Mouse (Mus musculus): ENCODE data around the gene Opn1mw. TPM values are rescaled to one million over a fixed set of nuclear protein-coding genes. Genes with fewer than 3 reads are reported as not detected.
A peak's percentile ranks its signal among the peaks of the same experiment; 100 is the strongest.
"Not testable (repeated sequence)": the region's sequence is repeated elsewhere in the genome, so short reads cannot be mapped to it uniquely, and the experiment has no call there.

Opn1mw gene
- not detected for total RNA-seq (2022)

DNA sequence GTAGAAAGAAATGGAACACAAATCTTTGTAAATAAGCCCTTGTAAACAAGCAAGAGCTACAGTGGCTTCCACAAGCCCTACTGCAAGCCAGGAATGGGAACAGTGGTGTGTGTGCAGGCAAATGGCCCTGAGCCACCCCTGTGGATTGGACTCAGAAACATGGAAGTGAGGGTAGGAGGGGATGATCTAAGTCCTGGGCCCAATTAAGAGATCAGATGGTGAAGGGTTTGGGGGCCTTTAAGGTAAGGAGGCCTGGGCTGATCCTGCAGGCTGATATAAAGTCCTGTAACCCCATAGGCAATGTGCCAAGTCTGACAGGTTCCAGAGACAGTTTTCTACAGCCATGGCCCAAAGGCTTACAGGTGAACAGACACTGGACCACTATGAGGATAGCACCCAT, at the start of gene Opn1mw:
Gene Opn1mw, plus strand, starts transcription at position 301 of the 400 bp plus-strand sequence.
- no peak for DNase-seq

DNA sequence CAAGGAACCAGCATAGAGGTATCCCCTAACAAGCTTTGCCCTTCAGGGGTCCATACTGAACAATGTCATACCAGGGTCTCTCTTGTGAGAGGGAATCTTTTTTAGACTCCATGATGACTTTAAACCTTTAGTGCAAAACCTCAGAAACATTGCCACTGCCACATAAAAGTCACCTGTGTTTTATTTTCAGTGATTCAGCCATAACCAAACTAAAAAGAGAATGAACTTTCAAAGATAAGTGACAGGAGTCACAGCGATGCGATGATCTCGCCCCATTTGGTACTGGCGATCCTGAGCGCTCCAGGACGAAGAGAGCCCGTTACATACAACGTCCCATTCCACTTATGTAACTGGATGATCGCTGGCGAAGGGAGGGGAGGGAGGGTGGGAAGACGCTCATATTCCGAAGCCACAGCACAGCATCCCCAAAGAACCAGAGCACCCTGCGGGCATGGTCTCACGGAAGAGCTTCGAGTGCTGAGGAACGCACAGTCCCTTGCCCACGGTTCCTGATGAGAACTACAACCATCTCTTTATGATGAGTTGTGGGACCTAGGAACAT, 42.9 kb upstream of the Opn1mw start:
- no peak for DNase-seq

DNA sequence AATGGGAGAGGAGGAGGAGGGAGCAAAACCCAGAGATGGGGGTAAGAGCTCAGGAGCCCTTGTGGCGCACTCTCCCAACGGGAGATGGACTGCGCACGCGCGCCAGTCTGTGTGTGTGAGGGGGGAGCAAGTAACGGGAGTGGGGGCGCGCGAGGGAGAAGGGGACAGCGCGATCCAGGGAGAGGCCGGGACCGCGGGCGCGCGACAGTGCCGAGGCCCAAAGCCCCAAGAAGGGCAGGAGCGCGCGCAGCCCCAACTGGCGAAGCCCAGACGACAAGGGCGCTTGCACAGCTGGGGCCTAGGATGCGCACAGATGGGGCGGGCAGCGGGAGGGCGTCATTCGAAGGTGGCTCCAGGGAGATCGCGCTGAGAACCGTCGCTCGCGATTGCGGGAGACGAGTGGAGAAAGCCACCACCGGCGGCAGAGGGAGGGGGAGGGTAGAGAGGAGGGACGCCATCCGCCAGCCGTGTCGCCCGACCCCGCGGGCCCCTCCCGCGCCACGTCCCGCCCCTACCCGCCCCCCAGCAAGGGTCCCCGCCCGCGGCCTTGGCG, 42.2 kb upstream of the Opn1mw start:
- peak; percentile 71 for DNase-seq

DNA sequence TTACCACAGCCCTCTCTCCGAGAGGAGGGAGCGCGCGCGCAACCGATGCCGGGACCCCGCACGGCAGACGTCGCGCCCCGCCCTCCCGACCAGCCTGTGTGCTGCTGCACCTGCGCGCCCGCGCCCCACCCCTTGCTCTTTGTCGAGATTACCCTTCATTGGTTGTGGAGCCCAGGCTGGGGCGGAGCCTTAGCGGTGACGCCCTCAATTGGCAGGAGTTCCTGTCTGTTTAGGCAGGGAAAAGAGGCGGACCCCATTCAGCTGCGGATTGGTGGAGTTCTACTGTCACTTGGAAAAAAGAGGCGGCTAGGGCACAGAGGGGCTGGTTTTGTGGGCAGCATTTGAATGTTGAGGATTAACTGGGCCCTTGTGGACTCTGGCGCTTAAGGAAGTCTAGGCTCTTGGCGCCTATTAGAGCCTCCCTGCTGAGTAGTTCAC, 41.6 kb upstream of the Opn1mw start:
- peak; percentile 98 for DNase-seq

GRCm38 (mm10) chrX:74095130-74095529, 32.1 kb upstream of the Opn1mw start:
- DNase-seq: no peak

DNA sequence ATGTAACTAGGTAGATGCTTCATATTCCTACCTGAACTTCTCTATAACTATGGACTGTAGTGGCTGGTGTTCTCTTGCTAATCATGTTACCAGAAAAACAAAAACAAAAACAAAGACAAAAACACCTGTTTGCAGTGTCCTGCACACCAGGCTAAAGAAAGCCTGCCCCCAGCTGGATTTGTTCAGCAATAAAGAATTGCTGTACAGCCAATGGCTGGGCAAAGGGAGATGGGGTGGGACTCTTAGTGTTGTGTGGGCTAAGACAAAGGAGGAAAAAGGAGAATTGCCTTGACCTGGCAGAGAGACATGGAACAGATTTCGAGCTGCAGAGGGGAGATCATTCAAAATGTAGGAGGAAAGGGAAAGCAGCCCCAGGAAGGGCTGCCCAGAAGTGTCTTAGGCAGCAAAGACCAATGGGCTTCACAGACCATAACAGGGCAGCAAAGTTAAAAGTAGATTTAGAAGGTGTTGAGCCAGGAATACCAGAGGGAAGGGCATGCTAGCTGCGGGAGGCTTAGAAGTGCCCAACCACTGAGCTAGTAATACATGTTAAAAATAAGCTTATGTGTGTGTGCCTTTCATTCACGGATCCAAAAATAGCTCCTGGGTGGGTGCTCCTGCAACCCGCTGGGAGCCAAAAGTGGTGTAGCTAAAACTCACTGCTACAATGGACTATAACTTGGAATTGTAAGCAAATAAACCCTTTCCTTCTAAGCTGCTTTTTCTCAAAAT, 23.6 kb upstream of the Opn1mw start:
- DNase-seq: no peak

DNA sequence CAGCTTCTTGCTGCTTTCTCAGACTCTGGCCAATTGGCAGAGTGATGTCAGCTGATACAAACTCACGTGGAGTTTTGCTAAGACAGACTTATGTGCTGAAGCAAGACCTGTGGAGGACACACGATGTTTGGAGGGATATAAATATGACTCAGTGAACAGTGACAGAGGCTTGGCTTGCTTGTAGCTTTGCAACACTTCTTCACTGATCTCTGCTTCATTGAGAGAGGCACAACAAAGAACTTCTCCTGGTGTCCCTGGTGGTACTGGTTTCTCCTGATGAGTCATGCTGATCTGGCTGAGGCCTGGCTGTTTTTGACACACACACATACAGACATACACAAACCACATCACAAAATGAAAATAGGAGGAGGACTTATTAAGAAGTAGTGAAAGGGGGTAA, 21.3 kb upstream of the Opn1mw start:
- peak; percentile 2 for DNase-seq

DNA sequence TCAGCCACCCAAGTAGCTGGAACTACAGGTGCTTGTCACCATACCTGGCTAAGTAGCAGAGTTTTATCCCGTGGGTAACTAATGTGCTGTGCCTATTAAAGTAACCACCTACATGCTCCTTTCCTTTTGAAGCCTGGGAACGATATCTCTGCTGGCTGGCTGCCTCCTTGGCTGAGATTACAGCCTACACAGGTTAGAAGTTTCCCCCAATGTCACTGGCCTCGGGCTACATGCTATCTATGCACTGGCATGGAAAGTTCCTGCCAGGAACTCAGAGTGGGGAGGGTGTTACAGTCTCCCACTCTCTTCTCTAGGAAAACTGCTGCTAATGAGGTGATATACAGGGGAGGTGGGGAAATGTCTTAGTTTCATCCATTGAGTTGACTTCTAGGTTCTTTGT, 18.5 kb upstream of the Opn1mw start:
- no peak for DNase-seq

DNA sequence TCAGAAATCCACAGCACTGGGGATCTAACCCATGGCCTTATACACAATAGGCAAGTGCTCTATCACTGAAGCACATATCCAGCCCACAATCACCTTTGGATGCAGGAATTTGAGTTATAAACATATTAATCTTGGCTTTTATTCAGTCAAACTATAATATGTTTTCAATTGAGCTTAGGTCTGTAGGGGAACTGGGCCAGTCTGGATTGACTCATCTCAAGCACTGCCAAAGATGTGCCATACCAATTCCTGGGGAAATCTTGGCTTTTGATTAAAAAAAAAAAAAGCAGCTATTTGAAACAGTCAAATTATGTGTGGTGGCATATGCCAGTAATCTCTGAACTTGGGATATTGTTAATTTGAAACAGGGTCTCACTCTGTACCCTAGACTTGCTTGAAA, 13.2 kb upstream of the Opn1mw start:
- no peak for DNase-seq

GRCm38 (mm10) chrX:74115511-74115910, 11.8 kb upstream of the Opn1mw start:
- peak; percentile 32 for DNase-seq

DNA sequence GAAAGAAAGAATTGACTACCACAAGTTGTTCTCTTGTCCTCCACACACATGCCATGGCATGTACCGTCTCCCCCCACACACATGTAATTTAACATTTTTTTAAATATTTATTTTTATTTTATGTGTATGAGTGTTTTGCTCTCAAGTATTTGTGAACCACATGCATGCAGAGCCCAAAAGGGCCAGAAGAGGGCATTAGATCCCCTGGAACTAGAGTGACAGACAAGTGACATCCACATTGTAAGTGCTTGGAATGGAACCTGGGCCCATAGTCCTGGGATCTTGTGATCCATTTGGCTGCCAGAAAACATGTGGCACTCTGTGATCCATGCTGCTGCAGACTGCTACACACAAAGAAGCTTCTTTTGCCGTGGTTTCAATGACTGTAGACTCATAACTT, 2.3 kb upstream of the Opn1mw start:
- DNase-seq: no peak

DNA sequence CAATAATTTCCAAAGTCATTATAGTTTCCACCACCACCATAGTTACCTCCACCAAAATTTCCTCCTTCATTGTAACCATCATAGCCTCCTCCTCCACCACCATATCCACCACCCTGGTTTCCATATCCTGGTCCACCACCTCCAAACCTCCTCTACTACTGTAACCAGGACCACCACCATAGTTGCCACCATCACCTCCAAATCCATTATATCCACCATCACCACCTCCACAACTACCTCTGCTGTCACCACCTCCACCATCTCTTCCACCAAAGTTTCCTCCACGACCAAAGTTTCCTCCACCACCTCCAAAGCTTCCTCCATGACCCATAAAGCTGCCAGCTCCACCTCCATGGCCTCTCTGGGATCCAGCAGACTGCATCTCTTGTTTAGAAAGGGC, 8.0 kb downstream of the Opn1mw start, which contains the start of gene Mecp2:
Gene Mecp2, minus strand, starts transcription at position 101 of the 400 bp plus-strand sequence.
- not testable (repeated sequence) for DNase-seq

- DNase-seq: no peak
These were observed 40.5 kb downstream of the Opn1mw start, which contains the start of gene Tex28 for GRCm38 (mm10) chrX:74167738-74168137. Gene Tex28, minus strand, starts transcription at chrX:74167838.

DNA sequence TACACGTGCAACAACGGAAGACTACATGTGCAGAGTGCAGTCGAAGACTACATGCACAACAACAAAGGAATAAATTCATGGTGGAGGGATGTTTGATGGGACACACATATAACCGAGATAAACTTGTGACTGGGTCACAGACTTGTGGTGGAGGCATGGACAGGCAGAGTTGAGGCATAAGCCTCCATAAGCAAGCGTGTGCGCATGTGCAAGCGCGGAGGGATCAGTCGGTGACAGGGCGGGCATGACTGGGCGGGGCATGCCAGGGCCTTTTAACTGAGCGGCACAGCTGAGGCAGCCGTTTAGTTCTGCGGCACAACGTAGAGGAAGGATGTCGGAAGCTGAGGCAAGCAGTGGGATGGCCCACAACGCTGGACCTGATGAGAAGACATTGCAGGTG, 49.7 kb downstream of the Opn1mw start, which contains the start of gene Tktl1:
Gene Tktl1, plus strand, starts transcription at position 301 of the 400 bp plus-strand sequence.
- no peak for DNase-seq

Other genes starting within 250 kb of the Opn1mw start
- gene Avpr2, start 235.4 kb upstream of the Opn1mw start, total RNA-seq (2022): not detected
- gene L1cam, start 231.4 kb upstream of the Opn1mw start, total RNA-seq (2022): 10 to 100 TPM; 10.1 to 25.3 (median 16.7) TPM
- gene Arhgap4, start 205.6 kb upstream of the Opn1mw start, total RNA-seq (2022): 1 to 10 TPM; 2.4 to 7.7 (median 5.4) TPM
- gene Naa10, start 205.5 kb upstream of the Opn1mw start, total RNA-seq (2022): 100 to 1,000 TPM in 1 of 4 experiments, 10 to 100 TPM in 3; 77.6 to 108 (median 89.8) TPM
- 10 to 100 TPM; 17.7 to 51.7 (median 30.5) TPM for gene Renbp, start 196.6 kb upstream of the Opn1mw start, total RNA-seq (2022)
- 10 to 100 TPM; 58.1 to 78.5 (median 68.1) TPM for gene Hcfc1, start 161.1 kb upstream of the Opn1mw start, total RNA-seq (2022)
- 100 to 1,000 TPM; 109 to 154 (median 129) TPM for gene Irak1, start 103.5 kb upstream of the Opn1mw start, total RNA-seq (2022)
- 10 to 100 TPM; 37.8 to 56.5 (median 46.9) TPM for gene Mecp2, start 7.9 kb downstream of the Opn1mw start, total RNA-seq (2022)
- not detected for gene Tex28, start 40.4 kb downstream of the Opn1mw start, total RNA-seq (2022)
- gene Tktl1, start 49.8 kb downstream of the Opn1mw start, total RNA-seq (2022): not detected
- 100 to 1,000 TPM; 133 to 200 (median 168) TPM for gene Flna, start 122.4 kb downstream of the Opn1mw start, total RNA-seq (2022)
- gene Emd, start 127.2 kb downstream of the Opn1mw start, total RNA-seq (2022): 10 to 100 TPM; 47.9 to 68.8 (median 57.1) TPM
- gene Rpl10, start 143.3 kb downstream of the Opn1mw start, total RNA-seq (2022): 100 to 1,000 TPM; 315 to 542 (median 416) TPM
- 100 to 1,000 TPM in 2 of 4 experiments, 10 to 100 TPM in 2; 82.9 to 124 (median 103) TPM for gene Taz, start 154.4 kb downstream of the Opn1mw start, total RNA-seq (2022)
- gene Dnase1l1, start 154.9 kb downstream of the Opn1mw start, total RNA-seq (2022): 10 to 100 TPM; 16.3 to 28.6 (median 21.8) TPM
- gene Atp6ap1, start 169.6 kb downstream of the Opn1mw start, total RNA-seq (2022): 100 to 1,000 TPM; 246 to 263 (median 258) TPM
- 100 to 1,000 TPM; 219 to 342 (median 266) TPM for gene Gdi1, start 177.5 kb downstream of the Opn1mw start, total RNA-seq (2022)
- 10 to 100 TPM; 62.3 to 82.0 (median 71.6) TPM for gene Fam50a, start 185.6 kb downstream of the Opn1mw start, total RNA-seq (2022)
- 10 to 100 TPM in 3 of 4 experiments, 1 to 10 TPM in 1; 7.2 to 29.6 (median 19.1) TPM for gene Plxna3, start 201.6 kb downstream of the Opn1mw start, total RNA-seq (2022)
- gene Lage3, start 226.2 kb downstream of the Opn1mw start, total RNA-seq (2022): 10 to 100 TPM; 50.0 to 63.9 (median 53.6) TPM
- 10 to 100 TPM; 65.7 to 68.0 (median 66.7) TPM for gene Ubl4a, start 245.8 kb downstream of the Opn1mw start, total RNA-seq (2022)
- gene Slc10a3, start 245.9 kb downstream of the Opn1mw start, total RNA-seq (2022): 10 to 100 TPM; 22.6 to 29.6 (median 26.1) TPM

Data from adrenal gland, adult 8-10 months (tissue).